Comparison of ENCODE assay signal across 31 mouse cellular contexts in genomic region chr8:109062376-109062775, GRCm38 (mm10).
"Had no signal": no experiment of that assay in that cellular context is flagged by ENCODE, and none has a peak within 500 bp of the region (broad histone marks: within the 10 kb centered on the region; RNA-seq: fewer than 3 reads in every experiment).

No protein-coding gene starts in this region.

- H3K36me3 ChIP-seq: limb, embryonic 10.5 days; limb, embryonic 12.5 days; limb, embryonic 13.5 days; limb, embryonic 15.5 days; liver, embryonic 12.5 days; liver, embryonic 13.5 days; liver, embryonic 15.5 days; lung, embryonic 15.5 days; midbrain, embryonic 10.5 days; midbrain, embryonic 12.5 days; midbrain, embryonic 13.5 days; midbrain, embryonic 15.5 days; neural tube, embryonic 12.5 days had no signal

- H3K9ac ChIP-seq: limb, embryonic 12.5 days; limb, embryonic 13.5 days; limb, embryonic 15.5 days; liver, embryonic 12.5 days; liver, embryonic 13.5 days; liver, embryonic 14.5 days; liver, embryonic 15.5 days; lung, embryonic 14.5 days; lung, embryonic 15.5 days; midbrain, embryonic 12.5 days; midbrain, embryonic 13.5 days; midbrain, embryonic 15.5 days; neural tube, embryonic 12.5 days had no signal

- H3K4me3 ChIP-seq: left cerebral cortex, adult 2 months; limb, embryonic 10.5 days; limb, embryonic 12.5 days; limb, embryonic 13.5 days; limb, embryonic 15.5 days; liver, embryonic 12.5 days; liver, embryonic 13.5 days; liver, embryonic 15.5 days; lung, embryonic 15.5 days; megakaryocyte, embryonic 14.5 days; midbrain, embryonic 10.5 days; midbrain, embryonic 12.5 days; midbrain, embryonic 13.5 days; midbrain, embryonic 15.5 days; myocyte; neural tube, embryonic 12.5 days had no signal

- DNase-seq: left cerebral cortex, postnatal 4 days; liver, embryonic 13.5 days; lung, adult 18-20 months; lung, adult 2 months; lung, embryonic 14.5 days; lung, postnatal 10 days; lung, postnatal 14 days; lung, postnatal 36 days; lung, postnatal 4 days; midbrain, embryonic 14.5 days had no signal

- H3K27me3 ChIP-seq: limb, embryonic 12.5 days; limb, embryonic 13.5 days; limb, embryonic 15.5 days; liver, embryonic 12.5 days; liver, embryonic 13.5 days; liver, embryonic 15.5 days; lung, embryonic 15.5 days; megakaryocyte, embryonic 14.5 days; midbrain, embryonic 12.5 days; midbrain, embryonic 13.5 days; midbrain, embryonic 15.5 days; neural tube, embryonic 12.5 days had no signal

- H3K4me2 ChIP-seq: limb, embryonic 12.5 days; limb, embryonic 13.5 days; limb, embryonic 15.5 days; liver, embryonic 11.5 days; liver, embryonic 12.5 days; liver, embryonic 13.5 days; liver, embryonic 15.5 days; lung, embryonic 14.5 days; lung, embryonic 15.5 days; midbrain, embryonic 11.5 days; midbrain, embryonic 12.5 days; midbrain, embryonic 13.5 days; midbrain, embryonic 15.5 days; neural tube, embryonic 12.5 days had no signal

- H3K27ac ChIP-seq: left cerebral cortex, adult 2 months; limb, embryonic 10.5 days; limb, embryonic 12.5 days; limb, embryonic 13.5 days; limb, embryonic 15.5 days; liver, embryonic 12.5 days; liver, embryonic 13.5 days; liver, embryonic 14.5 days; liver, embryonic 15.5 days; lung, embryonic 15.5 days; macrophage; midbrain, embryonic 10.5 days; midbrain, embryonic 12.5 days; midbrain, embryonic 13.5 days; midbrain, embryonic 15.5 days; neural tube, embryonic 12.5 days had no signal

- ATAC-seq: liver, embryonic 12.5 days; lung, postnatal 0 days; midbrain, embryonic 13.5 days; midbrain, embryonic 15.5 days; midbrain, embryonic 16.5 days had no signal

- H3K4me1 ChIP-seq: limb, embryonic 15.5 days; liver, embryonic 12.5 days; liver, embryonic 13.5 days; liver, embryonic 15.5 days; lung, embryonic 15.5 days; megakaryocyte, embryonic 14.5 days; midbrain, embryonic 12.5 days; midbrain, embryonic 13.5 days; midbrain, embryonic 15.5 days; neural tube, embryonic 12.5 days had no signal

- H3K9me3 ChIP-seq: limb, embryonic 10.5 days; limb, embryonic 15.5 days; liver, embryonic 12.5 days; liver, embryonic 13.5 days; liver, embryonic 15.5 days; lung, embryonic 15.5 days; midbrain, embryonic 10.5 days; midbrain, embryonic 12.5 days; midbrain, embryonic 15.5 days had no signal
